Mouse (Mus musculus) layer of hippocampus, adult 9-10 months (tissue): Measurements from ENCODE around the gene Acbd3.

Experiments
- DNase-seq: peaks from one replicate; pipeline ENCODE4 v3.0.0; 2022; ENCODE audit warnings: low spot score

Gene Acbd3

DNA sequence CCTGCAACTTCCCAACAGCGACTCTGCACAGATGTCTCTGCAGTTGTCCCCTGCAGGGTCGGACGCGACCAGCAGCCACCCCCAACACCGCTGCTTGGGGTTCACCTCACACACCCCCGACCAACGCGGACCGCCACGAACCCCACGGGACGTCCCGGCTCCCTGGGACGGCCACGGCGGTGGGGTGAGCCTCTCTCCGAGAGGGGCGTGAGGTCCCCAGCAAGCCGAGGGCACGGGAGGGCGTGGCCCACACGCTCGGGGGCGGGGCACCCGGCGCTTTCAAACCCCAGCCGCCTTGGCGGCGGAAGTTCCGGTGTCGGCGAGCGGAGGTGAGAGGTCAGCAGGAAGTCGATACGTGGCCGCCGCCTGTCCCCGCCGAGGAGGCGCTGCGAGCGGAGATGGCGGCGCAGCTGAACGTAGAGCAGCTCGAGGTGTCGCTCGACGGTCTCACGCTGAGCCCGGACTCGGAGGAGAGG is at the start of gene Acbd3:
Gene Acbd3, plus strand, starts transcription at position 340 of the 476 bp plus-strand sequence.
- DNase-seq: peak; percentile 71

DNA sequence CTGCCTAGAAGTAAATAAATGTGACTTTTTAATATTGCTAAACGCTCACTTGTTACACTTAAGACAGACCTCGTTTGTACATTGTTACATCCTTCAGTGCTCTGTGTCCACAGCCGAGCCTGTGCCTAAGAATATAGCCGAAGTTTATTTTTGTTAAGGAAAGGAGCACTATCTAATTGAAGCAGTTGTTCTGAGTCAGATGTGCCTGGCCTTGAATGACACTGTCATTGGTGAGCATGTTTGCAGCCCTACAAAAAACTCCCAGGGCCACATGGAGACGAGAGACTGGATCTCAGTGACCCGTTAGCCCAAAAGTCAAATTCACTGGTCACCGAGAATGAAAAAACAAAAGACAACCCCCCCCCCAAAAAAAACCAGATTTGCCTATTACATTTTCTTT is 34.6 kb upstream of the Acbd3 start:
- DNase-seq: no peak

DNA sequence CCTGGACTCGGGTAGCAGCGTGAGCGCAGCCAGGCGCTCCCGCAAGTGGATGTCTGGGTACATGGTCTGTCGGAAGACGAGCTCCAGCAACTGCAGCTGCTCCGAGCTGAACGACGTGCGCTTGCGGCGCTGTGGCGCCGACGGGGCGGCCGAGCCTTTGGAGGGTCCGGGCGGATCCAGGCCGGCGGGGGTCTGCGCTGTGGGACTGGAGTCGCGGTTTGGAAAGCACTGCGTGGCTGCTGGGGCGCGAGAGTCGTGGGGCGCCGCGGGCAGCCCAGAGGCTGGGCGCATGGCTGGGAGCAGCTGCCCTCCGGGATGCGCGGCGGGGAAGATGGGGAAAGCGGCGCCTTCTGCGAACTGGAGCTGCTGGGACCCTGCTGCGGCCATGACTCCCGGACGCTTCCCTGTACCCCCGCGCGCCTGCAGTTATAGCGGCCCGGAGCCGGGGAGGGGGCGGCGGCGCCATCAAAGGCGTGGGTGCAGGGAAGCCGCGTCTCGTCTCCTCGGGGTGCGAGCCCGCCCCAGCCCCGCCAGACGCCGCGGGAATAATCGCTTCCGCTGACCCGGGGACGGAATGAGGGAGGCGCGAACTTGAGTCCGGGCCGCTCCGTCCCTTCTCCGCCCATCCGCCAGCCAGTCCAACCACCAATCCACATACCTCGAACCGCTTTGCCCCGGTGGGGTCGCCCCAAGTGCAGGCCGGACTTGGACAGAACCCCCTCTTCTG is 29.1 kb upstream of the Acbd3 start, which contains the start of gene Mixl1:
Gene Mixl1, minus strand, starts transcription at position 409 of the 727 bp plus-strand sequence.
- no peak for DNase-seq

- DNase-seq: no peak
Observed at GRCm38 (mm10) chr1:180698063-180698462, 27.8 kb upstream of the Acbd3 start.

DNA sequence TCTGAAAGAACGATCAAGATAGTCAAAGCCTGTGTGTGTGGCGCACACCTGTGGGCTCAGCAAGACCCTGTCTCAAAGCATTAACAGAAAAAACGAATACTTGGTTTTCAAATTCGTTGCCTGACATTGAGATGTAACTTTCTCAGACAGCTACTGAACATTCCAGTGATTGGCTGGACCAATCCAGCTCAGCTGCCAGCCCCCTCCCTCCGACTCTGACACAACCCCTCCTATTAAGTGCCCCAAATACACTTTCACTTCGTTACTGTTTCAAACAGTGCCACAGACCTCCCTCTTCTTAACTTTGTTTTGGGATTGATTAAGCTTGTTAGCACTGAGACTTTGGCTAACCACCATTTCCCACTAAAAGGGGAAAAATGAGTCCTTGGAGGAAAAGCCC is 22.4 kb upstream of the Acbd3 start:
- DNase-seq: no peak

- DNase-seq: no peak
Observed at GRCm38 (mm10) chr1:180707368-180707767, 18.5 kb upstream of the Acbd3 start.

DNA sequence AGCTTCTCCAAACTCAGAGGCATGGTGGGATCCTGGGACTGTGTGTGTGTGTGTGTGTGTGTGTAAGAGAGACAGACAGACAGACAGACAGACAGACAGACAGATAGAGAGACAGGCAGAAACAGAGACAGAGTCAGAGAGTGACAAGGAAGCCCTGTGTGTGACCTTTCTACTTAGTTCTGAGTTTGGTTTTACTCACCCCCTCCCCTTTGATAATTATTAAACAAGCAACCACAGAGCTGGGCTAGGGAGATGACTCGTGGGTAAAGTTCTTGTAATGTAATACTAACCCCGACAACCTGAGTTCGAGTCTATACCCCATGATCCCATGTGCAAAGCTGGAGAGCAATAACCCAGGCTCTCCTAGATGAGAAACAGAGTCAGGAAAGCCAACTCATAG is 18.0 kb upstream of the Acbd3 start:
- DNase-seq: no peak

- DNase-seq: no peak
Observed at GRCm38 (mm10) chr1:180708935-180709776, 16.7 kb upstream of the Acbd3 start.

- no peak for DNase-seq
Observed at GRCm38 (mm10) chr1:180718756-180719155, 7.1 kb upstream of the Acbd3 start.

- no peak for DNase-seq
Observed at GRCm38 (mm10) chr1:180719483-180719882, 6.4 kb upstream of the Acbd3 start.

GRCm38 (mm10) chr1:180719951-180720689 is 5.7 kb upstream of the Acbd3 start:
- peak; percentile 77 for DNase-seq

DNA sequence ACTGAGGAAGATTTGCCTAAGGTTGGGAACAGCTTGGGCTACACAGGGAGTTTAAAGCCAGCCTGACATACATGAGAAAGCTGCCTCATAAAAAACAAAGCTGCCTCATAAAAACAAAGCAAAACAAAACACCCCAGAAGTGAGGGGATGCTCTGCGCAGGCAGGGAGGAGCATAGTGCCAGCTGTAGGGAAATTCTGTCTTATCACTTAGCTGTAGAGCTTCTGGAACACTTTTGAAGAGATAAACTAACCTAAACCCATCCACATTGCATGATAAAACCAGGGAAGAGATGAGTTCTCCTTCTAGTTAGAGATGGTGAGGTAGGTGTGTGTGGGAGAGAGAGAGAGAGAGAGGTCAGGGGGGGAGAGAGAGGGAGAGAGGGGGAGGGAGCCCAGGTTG is 3.2 kb upstream of the Acbd3 start:
- no peak for DNase-seq

DNA sequence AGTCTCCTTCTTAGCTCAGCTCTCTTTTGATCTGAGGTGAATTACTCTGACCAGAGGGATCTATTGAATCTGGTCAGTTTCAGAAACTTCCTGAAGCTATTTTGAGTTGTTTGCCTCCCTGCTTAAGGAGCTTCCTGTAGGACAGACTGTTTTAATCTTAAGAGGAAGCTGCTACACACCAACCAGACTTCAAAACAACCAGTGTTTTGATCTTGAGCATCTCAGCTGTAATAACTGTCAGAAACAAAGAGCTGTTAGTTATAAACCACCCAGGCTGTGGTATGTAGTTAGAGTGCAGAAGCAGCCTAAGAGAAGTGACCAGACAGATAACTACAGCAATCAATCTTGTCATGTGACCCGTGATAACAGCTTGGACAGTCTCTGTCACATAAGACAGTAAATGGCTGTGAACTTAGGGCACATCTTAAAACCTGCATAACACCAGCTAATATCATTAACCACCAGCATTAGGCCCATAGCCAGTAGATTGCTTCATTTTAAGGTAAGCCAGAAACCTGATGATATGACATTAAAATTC is 2.1 kb upstream of the Acbd3 start:
- DNase-seq: no peak

DNA sequence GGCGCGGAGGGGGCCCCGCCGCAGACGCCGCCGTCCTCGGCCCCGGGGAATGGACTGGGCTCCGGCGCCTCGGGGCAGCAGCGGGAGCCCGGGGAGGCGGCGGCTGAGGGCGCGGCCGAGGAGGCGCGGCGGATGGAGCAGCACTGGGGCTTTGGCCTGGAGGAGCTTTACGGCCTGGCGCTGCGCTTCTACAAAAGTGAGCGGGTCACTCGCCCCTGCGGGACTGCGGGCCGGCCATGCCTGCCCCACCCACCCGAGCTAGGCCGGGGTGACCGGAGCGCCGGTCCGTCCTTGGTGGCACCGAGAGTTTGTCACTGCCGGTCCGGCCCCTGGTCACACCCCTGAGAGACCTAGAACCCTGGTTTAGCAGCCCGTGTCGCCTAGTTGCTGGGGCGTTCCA is 340 bp downstream of the Acbd3 start:
- DNase-seq: no peak

GRCm38 (mm10) chr1:180729231-180729630 is 3.4 kb downstream of the Acbd3 start:
- DNase-seq: no peak

DNA sequence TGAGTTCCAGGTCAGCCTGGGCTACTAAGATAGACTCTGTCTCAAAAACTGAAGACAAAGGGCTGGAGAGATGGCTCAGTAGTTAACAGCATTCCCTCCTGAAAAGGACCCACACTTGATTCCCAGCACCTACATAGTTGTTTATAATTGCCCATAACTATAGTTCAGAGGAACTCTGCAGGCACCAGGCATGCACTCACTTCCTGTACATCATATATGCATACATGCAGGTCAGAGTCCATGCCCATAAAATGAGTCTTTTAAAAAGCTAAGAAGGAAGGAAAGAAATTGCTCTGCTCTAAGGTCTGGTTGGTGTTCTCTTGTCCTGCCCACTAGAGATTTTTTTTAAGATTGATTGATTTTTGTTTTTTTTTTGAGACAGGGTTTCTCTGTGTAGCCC is 22.0 kb downstream of the Acbd3 start:
- DNase-seq: no peak

- no peak for DNase-seq
Observed at GRCm38 (mm10) chr1:180752115-180752514, 26.3 kb downstream of the Acbd3 start.

DNA sequence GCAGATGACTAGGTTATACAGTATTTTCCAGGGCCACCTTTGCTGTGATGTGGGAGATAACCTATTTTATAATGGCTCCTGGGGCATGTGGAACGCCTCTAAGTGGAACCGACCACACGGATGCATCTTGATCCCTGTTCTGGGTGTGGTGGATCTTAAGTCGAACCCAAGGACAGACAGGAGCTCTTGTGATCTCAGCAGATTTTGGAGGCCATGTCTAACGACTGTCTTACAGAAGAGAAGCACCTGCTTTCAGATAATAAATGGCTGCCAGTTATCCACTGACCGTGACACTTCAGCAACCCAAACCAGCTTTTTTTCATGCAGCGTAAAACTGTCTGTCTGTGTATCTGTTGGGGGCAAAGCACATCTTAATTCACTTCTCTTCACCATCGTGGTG is 28.5 kb downstream of the Acbd3 start:
- no peak for DNase-seq

DNA sequence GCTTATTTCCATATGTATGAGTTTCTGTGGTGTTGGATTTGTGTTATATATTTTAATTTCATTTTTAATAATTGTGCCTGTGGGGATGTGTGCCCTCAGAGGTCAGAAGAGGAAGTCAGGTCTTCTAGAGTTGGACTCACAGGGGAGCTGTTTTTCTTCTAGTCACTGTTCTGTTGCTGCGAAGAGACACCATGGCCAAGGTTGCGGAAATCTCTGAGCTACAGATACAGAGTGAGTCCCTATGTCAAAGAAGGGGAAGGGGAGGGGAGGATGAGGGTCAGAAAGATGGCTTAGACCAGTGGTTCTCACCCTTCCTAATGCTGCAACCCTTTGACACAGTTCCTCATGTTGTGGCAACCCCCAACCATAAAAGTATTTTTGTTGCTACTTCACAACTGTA is 30.9 kb downstream of the Acbd3 start:
- no peak for DNase-seq

GRCm38 (mm10) chr1:180757252-180757955 is 31.6 kb downstream of the Acbd3 start:
- no peak for DNase-seq

GRCm38 (mm10) chr1:180757956-180758520 is 32.2 kb downstream of the Acbd3 start:
- no peak for DNase-seq
